31 mouse cellular contexts compared by ENCODE assay signal in genomic region chr12:69349928-69350327, GRCm38 (mm10). TPM values are rescaled to one million over a fixed set of nuclear protein-coding genes. Genes with fewer than 3 reads are reported as not detected.
"Had no signal": no experiment of that assay in that cellular context is flagged by ENCODE, and none has a peak within 500 bp of the region (broad histone marks: within the 10 kb centered on the region; RNA-seq: fewer than 3 reads in every experiment).

No protein-coding gene starts in this region.

- H3K9ac ChIP-seq: heart, embryonic 12.5 days; heart, embryonic 13.5 days; heart, embryonic 15.5 days; hindbrain, embryonic 12.5 days; hindbrain, embryonic 13.5 days; hindbrain, embryonic 14.5 days; hindbrain, embryonic 15.5 days; intestine, embryonic 15.5 days had no signal

- H3K9me3 ChIP-seq: heart, embryonic 10.5 days; heart, embryonic 12.5 days; heart, embryonic 13.5 days; heart, embryonic 15.5 days; hindbrain, embryonic 10.5 days; hindbrain, embryonic 12.5 days; hindbrain, embryonic 13.5 days; hindbrain, embryonic 15.5 days; intestine, embryonic 15.5 days had no signal

- H3K4me3 ChIP-seq: heart, embryonic 10.5 days; heart, embryonic 12.5 days; heart, embryonic 13.5 days; heart, embryonic 15.5 days; hindbrain, embryonic 10.5 days; hindbrain, embryonic 12.5 days; hindbrain, embryonic 13.5 days; hindbrain, embryonic 15.5 days; intestine, embryonic 15.5 days; layer of hippocampus, adult 2 months; left cerebral cortex, adult 2 months had no signal

- H3K4me1 ChIP-seq: heart, embryonic 10.5 days; heart, embryonic 12.5 days; heart, embryonic 13.5 days; heart, embryonic 15.5 days; hindbrain, embryonic 10.5 days; hindbrain, embryonic 12.5 days; hindbrain, embryonic 13.5 days; hindbrain, embryonic 15.5 days; intestine, embryonic 15.5 days had no signal

- H3K27ac ChIP-seq: heart, embryonic 10.5 days; heart, embryonic 13.5 days; heart, embryonic 15.5 days; hindbrain, embryonic 10.5 days; hindbrain, embryonic 12.5 days; hindbrain, embryonic 13.5 days; hindbrain, embryonic 14.5 days; hindbrain, embryonic 15.5 days; hindbrain, postnatal 0 days; intestine, embryonic 15.5 days; kidney, postnatal 0 days; layer of hippocampus, adult 2 months; left cerebral cortex, adult 2 months had no signal

- H3K27me3 ChIP-seq: heart, embryonic 12.5 days; heart, embryonic 13.5 days; heart, embryonic 15.5 days; hindbrain, embryonic 12.5 days; hindbrain, embryonic 13.5 days; hindbrain, embryonic 15.5 days; intestine, embryonic 15.5 days had no signal

- DNase-seq: heart, postnatal 10 days; heart, postnatal 14 days; heart, postnatal 36 days; kidney, adult 11 months; kidney, adult 18-20 months; kidney, adult 8-10 months; kidney, postnatal 14 days; kidney, postnatal 25 days; kidney, postnatal 4 days; layer of hippocampus, adult 9-11 months; layer of hippocampus, postnatal 36 days had no signal

- ATAC-seq: hindbrain, embryonic 16.5 days; hindbrain, postnatal 0 days; inflammation-experienced regulatory T-cells, adult 6 months; intestine, embryonic 15.5 days; intestine, embryonic 16.5 days; intestine, postnatal 0 days had no signal

- H3K4me2 ChIP-seq: heart, embryonic 11.5 days; heart, embryonic 12.5 days; heart, embryonic 13.5 days; heart, embryonic 15.5 days; hindbrain, embryonic 12.5 days; hindbrain, embryonic 13.5 days; hindbrain, embryonic 14.5 days; hindbrain, embryonic 15.5 days; intestine, embryonic 15.5 days had no signal

RNA-seq across cellular contexts. Expression of gene Gm9887, which starts 22.3 kb away (rescaled TPM):
- total RNA-seq: heart, postnatal 36 days; hindbrain, postnatal 0 days; layer of hippocampus, adult 18-20 months had no signal
- polyA plus RNA-seq: inflammation-experienced regulatory T-cells, adult 6 months had no signal
